Mouse (Mus musculus) liver, postnatal 0 days (tissue): ENCODE measurements around the gene Hbb-bh1.

Source experiments
- CTCF ChIP-seq: sonication (generic); IDR thresholded peaks from 2 replicates; pipeline ENCODE4 v1.5.1; 2016; ENCODE audit warnings: antibody characterized with exemption, low read depth
- EP300 ChIP-seq: IDR thresholded peaks from 2 replicates; pipeline ENCODE4 v1.6.1; 2016; ENCODE audit warnings: antibody characterized with exemption, low read depth, mild to moderate bottlenecking

- TF ChIP-seq CTCF (no peak), EP300 (peak; percentile 92)
These were observed 31.6 kb downstream of the Hbb-bh1 start for GRCm38 (mm10) chr7:103811223-103811845.
